Mouse (Mus musculus) midbrain, postnatal 0 days (tissue): ENCODE results near the gene Adcy7. TPM values are rescaled to one million over a fixed set of nuclear protein-coding genes. Genes with fewer than 3 reads are reported as not detected.

Experiments
- ATAC-seq: fragments of 200-750 bp; cut with Nextera tagmentation; 2 replicates; pipeline ENCODE4 v1.8.0; 2017; ENCODE audit warnings: moderate number of reproducible peaks, mild to moderate bottlenecking, moderate TSS enrichment, moderate library complexity; ENCODE audit not compliant: low FRiP score
- DNase-seq: peaks from one replicate; pipeline ENCODE4 v3.0.0-alpha.2; 2015; ENCODE audit warnings: low spot score
- H3K27ac ChIP-seq: fragments of 300-500 bp; sonication (generic); 2 replicates; pipeline ENCODE4 v1.5.1; 2014; ENCODE audit warnings: low read depth, mild to moderate bottlenecking, low read length, mixed read lengths
- H3K27me3 ChIP-seq: fragments of 300-500 bp; sonication (generic); 2 replicates; pipeline ENCODE4 v1.6.1; 2014; ENCODE audit warnings: low read length, control low read depth, mixed read lengths; ENCODE audit not compliant: insufficient read depth
- H3K36me3 ChIP-seq: fragments of 300-500 bp; sonication (generic); 2 replicates; pipeline ENCODE4 v1.6.1; 2014; ENCODE audit warnings: low read length, control low read depth, mixed read lengths; ENCODE audit not compliant: insufficient read depth
- H3K4me1 ChIP-seq: fragments of 300-500 bp; sonication (generic); 2 replicates; pipeline ENCODE4 v1.6.1; 2014; ENCODE audit warnings: mild to moderate bottlenecking, control low read depth, antibody characterized with exemption, low read length, mixed read lengths; ENCODE audit not compliant: insufficient read depth
- H3K4me2 ChIP-seq: fragments of 300-500 bp; sonication (generic); 2 replicates; pipeline ENCODE4 v1.6.1; 2014; ENCODE audit warnings: low read depth, mild to moderate bottlenecking, low read length, mixed read lengths; ENCODE audit not compliant: poor library complexity, severe bottlenecking
- H3K4me3 ChIP-seq: fragments of 300-500 bp; sonication (generic); 2 replicates; pipeline ENCODE4 v1.5.1; 2014; ENCODE audit warnings: low read depth, mild to moderate bottlenecking, low read length, moderate library complexity
- H3K9ac ChIP-seq: fragments of 300-500 bp; sonication (generic); replicated peaks from 2 replicates; pipeline ENCODE4 v1.6.1; 2014; ENCODE audit warnings: mild to moderate bottlenecking, low read length, moderate library complexity, mixed read lengths; ENCODE audit not compliant: poor library complexity, severe bottlenecking
- H3K9me3 ChIP-seq: fragments of 300-500 bp; sonication (generic); 2 replicates; pipeline ENCODE4 v1.6.1; 2016; ENCODE audit warnings: low read length, control low read depth
- CTCF ChIP-seq: IDR thresholded peaks from 2 replicates; pipeline ENCODE4 v1.5.1; 2016; ENCODE audit warnings: antibody characterized with exemption, mild to moderate bottlenecking
- WGBS: fragments of 180-500 bp; shearing (Covaris S2); extraction: QIAGEN DNeasy Blood & Tissue Kit; methylation state at CpG from one replicate; pipeline ENCODE4 v1.1.7; 2014; 5-methylcytosine and 5-hydroxymethylcytosine counted together
- polyA plus RNA-seq: library from polyadenylated mRNA; unstranded; fragments of >200 nt; fragmentation: Nextera tagmentation; extraction: Ambion mirVana; gene quantifications from 2 replicates; pipeline ENCODE4 v1.2.1, GENCODE M21; 2015
- total RNA-seq: library from RNA; depleted of rRNA; stranded (reverse); fragments of >200 nt; gene quantifications from 2 replicates; pipeline ENCODE4 v1.2.3, GENCODE M21; 2014

The Adcy7 gene
- total and polyA plus RNA-seq, 2 experiments from 2014 or later = 11.1 to 21.4 TPM

- WGBS = 96% methylated on average over 5 of the region's 5 CpGs
- no peak for TF ChIP-seq CTCF
- H3K36me3 ChIP-seq = peaks cover 29% of the 10 kb centered on the region
Measured at GRCm38 (mm10) chr8:88325795-88326194, 53.6 kb downstream of the Adcy7 start.

GRCm38 (mm10) chr8:88326328-88326727 is 54.1 kb downstream of the Adcy7 start:
- ATAC-seq = no peak
- H3K27ac ChIP-seq = no peak overlapping the region
- WGBS = 98% methylated on average over 12 of the region's 12 CpGs
- no peak overlapping the region for H3K4me3 ChIP-seq
- peaks cover 31% of the 10 kb centered on the region for H3K36me3 ChIP-seq
- H3K4me1 ChIP-seq = no peaks in the 10 kb centered on the region
- H3K9ac ChIP-seq = no peak overlapping the region
- no peak for DNase-seq
- H3K27me3 ChIP-seq = no peaks in the 10 kb centered on the region
- H3K9me3 ChIP-seq = no peaks in the 10 kb centered on the region
- no peak overlapping the region for H3K4me2 ChIP-seq
- no peak for TF ChIP-seq CTCF

More at GRCm38 (mm10) chr8:88325795-88326194, 53.6 kb downstream of the Adcy7 start:
- Histone ChIP-seq H3K4me1 (no peaks in the 10 kb centered on the region), H3K9me3 (no peaks in the 10 kb centered on the region), H3K27ac (no peak overlapping the region), H3K27me3 (no peaks in the 10 kb centered on the region), H3K4me2 (no peak overlapping the region), H3K4me3 (no peak overlapping the region), H3K9ac (no peak overlapping the region)
- DNase-seq (no peak), ATAC-seq (no peak)

GRCm38 (mm10) chr8:88328689-88329088 is 56.5 kb downstream of the Adcy7 start:
- peaks cover 46% of the 10 kb centered on the region for H3K36me3 ChIP-seq
- TF ChIP-seq CTCF = no peak

GRCm38 (mm10) chr8:88330816-88331215 is 58.6 kb downstream of the Adcy7 start:
- peaks cover 57% of the 10 kb centered on the region for H3K36me3 ChIP-seq
- ATAC-seq = no peak
- H3K4me1 ChIP-seq = no peaks in the 10 kb centered on the region
- no peaks in the 10 kb centered on the region for H3K27me3 ChIP-seq
- H3K9ac ChIP-seq = no peak overlapping the region
- no peak overlapping the region for H3K4me2 ChIP-seq
- DNase-seq = no peak
- H3K4me3 ChIP-seq = no peak overlapping the region
- H3K27ac ChIP-seq = no peak overlapping the region
- 94% methylated on average over 3 of the region's 3 CpGs for WGBS
- TF ChIP-seq CTCF = no peak
- no peaks in the 10 kb centered on the region for H3K9me3 ChIP-seq

More at GRCm38 (mm10) chr8:88328689-88329088, 56.5 kb downstream of the Adcy7 start:
- Histone ChIP-seq H3K9ac (no peak overlapping the region), H3K27ac (no peak overlapping the region), H3K9me3 (no peaks in the 10 kb centered on the region), H3K27me3 (no peaks in the 10 kb centered on the region), H3K4me2 (no peak overlapping the region), H3K4me3 (no peak overlapping the region), H3K4me1 (no peaks in the 10 kb centered on the region)
- DNase-seq = no peak
- WGBS = 70% methylated on average over 6 of the region's 6 CpGs
- no peak for ATAC-seq

- Histone ChIP-seq H3K9ac (no peak overlapping the region), H3K36me3 (peaks cover 53% of the 10 kb centered on the region), H3K4me2 (no peak overlapping the region), H3K4me3 (no peak overlapping the region), H3K9me3 (no peaks in the 10 kb centered on the region), H3K27me3 (no peaks in the 10 kb centered on the region), H3K4me1 (no peaks in the 10 kb centered on the region), H3K27ac (no peak overlapping the region)
- no peak for ATAC-seq
- no peak for DNase-seq
- no peak for TF ChIP-seq CTCF
- WGBS = 94% methylated on average over 2 of the region's 2 CpGs
Measured at GRCm38 (mm10) chr8:88334384-88334783, 62.2 kb downstream of the Adcy7 start.

- H3K4me1 ChIP-seq = no peaks in the 10 kb centered on the region
- no peak for DNase-seq
- WGBS = 82% methylated on average over 3 of the region's 3 CpGs
- no peak overlapping the region for H3K4me3 ChIP-seq
- ATAC-seq = no peak
- H3K36me3 ChIP-seq = peaks cover 55% of the 10 kb centered on the region
- no peak for TF ChIP-seq CTCF
- no peak overlapping the region for H3K27ac ChIP-seq
- no peak overlapping the region for H3K4me2 ChIP-seq
- H3K9me3 ChIP-seq = no peaks in the 10 kb centered on the region
- no peak overlapping the region for H3K9ac ChIP-seq
- H3K27me3 ChIP-seq = no peaks in the 10 kb centered on the region
Measured at GRCm38 (mm10) chr8:88334975-88335374, 62.8 kb downstream of the Adcy7 start.
